Mouse (Mus musculus): ENCODE measurements around the gene Cdk18. TPM values are rescaled to one million over a fixed set of nuclear protein-coding genes. Genes with fewer than 3 reads are reported as not detected.

Cdk18 gene
- polyA plus RNA-seq, 1 experiment from 2014 or later, result 1.9 TPM

- no peaks in the 10 kb centered on the region for H3K36me3 ChIP-seq (ENCODE audit: control insufficient read depth, insufficient read depth)
- ATAC-seq, result no peak
- H3K27ac ChIP-seq (ENCODE audit: low read length), result no peak overlapping the region
- no peak overlapping the region for H3K9ac ChIP-seq (replicated peaks; ENCODE audit: low read depth, low read length)
- no peak overlapping the region for H3K4me3 ChIP-seq (replicated peaks; ENCODE audit: low read length)
- 74% methylated on average over 8 of the region's 8 CpGs for WGBS
- no peak overlapping the region for H3K4me2 ChIP-seq (ENCODE audit: low read length)
- H3K27me3 ChIP-seq (replicated peaks; ENCODE audit: control insufficient read depth, insufficient read depth, low read length), result peaks cover 20% of the 10 kb centered on the region
- peaks cover 17% of the 10 kb centered on the region for H3K4me1 ChIP-seq (replicated peaks; ENCODE audit: control insufficient read depth, insufficient read depth, low read length)
- H3K9me3 ChIP-seq (ENCODE audit: control insufficient read depth, low read length), result no peaks in the 10 kb centered on the region
These were observed 73.9 kb downstream of the Cdk18 start for GRCm38 (mm10) chr1:132065475-132066172.

- ATAC-seq, result peak; percentile 51
- no peak overlapping the region for H3K9ac ChIP-seq (replicated peaks; ENCODE audit: low read depth, low read length)
- no peak overlapping the region for H3K27ac ChIP-seq (ENCODE audit: low read length)
- no peak overlapping the region for H3K4me3 ChIP-seq (replicated peaks; ENCODE audit: low read length)
- peaks cover 20% of the 10 kb centered on the region for H3K27me3 ChIP-seq (replicated peaks; ENCODE audit: control insufficient read depth, insufficient read depth, low read length)
- no peaks in the 10 kb centered on the region for H3K36me3 ChIP-seq (ENCODE audit: control insufficient read depth, insufficient read depth)
- peaks cover 17% of the 10 kb centered on the region for H3K4me1 ChIP-seq (replicated peaks; ENCODE audit: control insufficient read depth, insufficient read depth, low read length)
- 19% methylated on average over 1 of the region's 1 CpGs for WGBS
- no peak overlapping the region for H3K4me2 ChIP-seq (ENCODE audit: low read length)
- H3K9me3 ChIP-seq (ENCODE audit: control insufficient read depth, low read length), result no peaks in the 10 kb centered on the region
These were observed 74.5 kb downstream of the Cdk18 start for GRCm38 (mm10) chr1:132065001-132065400.

DNA sequence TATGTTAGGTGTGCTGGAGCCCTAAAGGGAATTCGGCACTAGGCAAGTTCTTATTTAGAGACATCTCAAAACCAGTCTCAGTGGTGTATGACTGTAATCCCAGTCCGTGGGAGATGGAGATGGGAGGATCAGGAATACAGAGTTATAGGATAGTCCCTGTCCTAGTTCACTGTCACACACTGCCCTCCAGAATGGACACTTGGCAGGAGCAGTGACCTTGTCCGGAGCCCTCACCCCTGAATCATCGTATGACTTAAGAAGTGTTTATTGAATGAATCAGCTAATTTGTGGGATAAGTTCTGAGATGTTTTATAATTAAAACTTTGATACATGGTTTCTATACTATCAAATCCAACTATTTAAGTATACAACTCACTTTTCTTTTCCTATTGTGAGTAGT is 76.4 kb downstream of the Cdk18 start:
- 87% methylated on average over 4 of the region's 4 CpGs for WGBS
- H3K4me1 ChIP-seq (replicated peaks; ENCODE audit: control insufficient read depth, insufficient read depth, low read length), result peaks cover 16% of the 10 kb centered on the region
- ATAC-seq, result no peak

More for the DNA sequence above, 76.4 kb downstream of the Cdk18 start:
- H3K9ac ChIP-seq (replicated peaks; ENCODE audit: low read depth, low read length), result no peak overlapping the region
- no peaks in the 10 kb centered on the region for H3K36me3 ChIP-seq (ENCODE audit: control insufficient read depth, insufficient read depth)
- H3K27ac ChIP-seq (ENCODE audit: low read length), result no peak overlapping the region
- H3K4me2 ChIP-seq (ENCODE audit: low read length), result no peak overlapping the region
- H3K27me3 ChIP-seq (replicated peaks; ENCODE audit: control insufficient read depth, insufficient read depth, low read length), result peaks cover 12% of the 10 kb centered on the region
- no peak overlapping the region for H3K4me3 ChIP-seq (replicated peaks; ENCODE audit: low read length)
- no peaks in the 10 kb centered on the region for H3K9me3 ChIP-seq (ENCODE audit: control insufficient read depth, low read length)

Other genes starting within 250 kb of the Cdk18 start
- gene Nucks1, start 229.2 kb downstream of the Cdk18 start, polyA plus RNA-seq (2015; fragmentation: Nextera tagmentation; extraction: Ambion mirVana), result 59.4 and 66.7 TPM in 2 replicates
- gene Slc45a3, start 176.7 kb downstream of the Cdk18 start, polyA plus RNA-seq (2015; fragmentation: Nextera tagmentation; extraction: Ambion mirVana), result 2.0 and 2.1 TPM in 2 replicates
- 12.5 and 13.5 TPM in 2 replicates for gene Elk4, start 132.1 kb downstream of the Cdk18 start, polyA plus RNA-seq (2015; fragmentation: Nextera tagmentation; extraction: Ambion mirVana)
- 10.9 and 11.2 TPM in 2 replicates for gene Mfsd4a, start 71.6 kb downstream of the Cdk18 start, polyA plus RNA-seq (2015; fragmentation: Nextera tagmentation; extraction: Ambion mirVana)
- gene Lemd1, start 51.7 kb upstream of the Cdk18 start, polyA plus RNA-seq (2015; fragmentation: Nextera tagmentation; extraction: Ambion mirVana), result 14.9 and 18.4 TPM in 2 replicates
- 2.5 and 3.3 TPM in 2 replicates for gene AC124108.1, start 51.8 kb upstream of the Cdk18 start, polyA plus RNA-seq (2015; fragmentation: Nextera tagmentation; extraction: Ambion mirVana)
- 0.86 TPM in 1 of 2 replicates, not detected in the other for gene Gm10188, start 90.1 kb upstream of the Cdk18 start, polyA plus RNA-seq (2015; fragmentation: Nextera tagmentation; extraction: Ambion mirVana)
- gene Klhdc8a, start 158.9 kb upstream of the Cdk18 start, polyA plus RNA-seq (2015; fragmentation: Nextera tagmentation; extraction: Ambion mirVana), result 2.7 and 3.4 TPM in 2 replicates
- 13.3 and 13.4 TPM in 2 replicates for gene Nuak2, start 176.4 kb upstream of the Cdk18 start, polyA plus RNA-seq (2015; fragmentation: Nextera tagmentation; extraction: Ambion mirVana)